Mouse (Mus musculus): ENCODE data around the gene Psmd11. TPM values are rescaled to one million over a fixed set of nuclear protein-coding genes. Genes with fewer than 3 reads are reported as not detected.

The Psmd11 gene
- polyA plus RNA-seq, 1 experiment from 2014 or later: 307 TPM

GRCm38 (mm10) chr11:80490831-80491230 lies 62.4 kb downstream of the Psmd11 start:
- Histone ChIP-seq H3K4me3 (ENCODE audit: low read depth, low read length) (no peak overlapping the region), H3K4me1 (ENCODE audit: control insufficient read depth, insufficient read depth, low read length) (peaks cover 10% of the 10 kb centered on the region; the same call in 1 of the 2 replicates), H3K4me2 (ENCODE audit: low read depth) (no peak overlapping the region), H3K36me3 (ENCODE audit: control insufficient read depth, insufficient read depth, low read length) (no peaks in the 10 kb centered on the region), H3K9me3 (ENCODE audit: control insufficient read depth, low read length) (no peaks in the 10 kb centered on the region), H3K27ac (ENCODE audit: low read depth, low read length) (no peak overlapping the region), H3K9ac (ENCODE audit: low read length) (no peak overlapping the region), H3K27me3 (ENCODE audit: control insufficient read depth, insufficient read depth, low read length) (no peaks in the 10 kb centered on the region)
- no peak for DNase-seq (ENCODE audit: low spot score)
- 82% methylated on average over 10 of the region's 10 CpGs for WGBS
- no peak for ATAC-seq (ENCODE audit: insufficient read depth, low FRiP score, low TSS enrichment)

GRCm38 (mm10) chr11:80493186-80493585 lies 64.8 kb downstream of the Psmd11 start:
- Histone ChIP-seq H3K4me3 (ENCODE audit: low read depth, low read length) (no peak overlapping the region), H3K4me2 (ENCODE audit: low read depth) (no peak overlapping the region), H3K36me3 (ENCODE audit: control insufficient read depth, insufficient read depth, low read length) (no peaks in the 10 kb centered on the region), H3K4me1 (ENCODE audit: control insufficient read depth, insufficient read depth, low read length) (peaks cover 10% of the 10 kb centered on the region), H3K9ac (ENCODE audit: low read length) (no peak overlapping the region), H3K27ac (ENCODE audit: low read depth, low read length) (no peak overlapping the region), H3K27me3 (ENCODE audit: control insufficient read depth, insufficient read depth, low read length) (no peaks in the 10 kb centered on the region), H3K9me3 (ENCODE audit: control insufficient read depth, low read length) (no peaks in the 10 kb centered on the region)
- WGBS: 93% methylated on average over 5 of the region's 5 CpGs
- DNase-seq (ENCODE audit: low spot score): no peak
- no peak for ATAC-seq (ENCODE audit: insufficient read depth, low FRiP score, low TSS enrichment)

GRCm38 (mm10) chr11:80494852-80495251 lies 66.4 kb downstream of the Psmd11 start:
- Histone ChIP-seq H3K36me3 (ENCODE audit: control insufficient read depth, insufficient read depth, low read length) (no peaks in the 10 kb centered on the region), H3K27me3 (ENCODE audit: control insufficient read depth, insufficient read depth, low read length) (no peaks in the 10 kb centered on the region), H3K4me3 (ENCODE audit: low read depth, low read length) (no peak overlapping the region), H3K27ac (ENCODE audit: low read depth, low read length) (no peak overlapping the region), H3K4me1 (ENCODE audit: control insufficient read depth, insufficient read depth, low read length) (peaks cover 14% of the 10 kb centered on the region), H3K9me3 (ENCODE audit: control insufficient read depth, low read length) (no peaks in the 10 kb centered on the region), H3K9ac (ENCODE audit: low read length) (no peak overlapping the region), H3K4me2 (ENCODE audit: low read depth) (no peak overlapping the region)
- ATAC-seq (ENCODE audit: insufficient read depth, low FRiP score, low TSS enrichment) (no peak), DNase-seq (ENCODE audit: low spot score) (no peak)
- WGBS: 79% methylated on average over 9 of the region's 9 CpGs

- WGBS: 81% methylated on average over 6 of the region's 6 CpGs
- no peak overlapping the region for H3K27ac ChIP-seq (ENCODE audit: low read depth, low read length)
- no peak overlapping the region for H3K4me2 ChIP-seq (ENCODE audit: low read depth)
- no peak for ATAC-seq (ENCODE audit: insufficient read depth, low FRiP score, low TSS enrichment)
- peaks cover 19% of the 10 kb centered on the region for H3K4me1 ChIP-seq (ENCODE audit: control insufficient read depth, insufficient read depth, low read length)
- no peaks in the 10 kb centered on the region for H3K27me3 ChIP-seq (ENCODE audit: control insufficient read depth, insufficient read depth, low read length)
- H3K36me3 ChIP-seq (ENCODE audit: control insufficient read depth, insufficient read depth, low read length): no peaks in the 10 kb centered on the region
- no peak overlapping the region for H3K9ac ChIP-seq (ENCODE audit: low read length)
- no peak for DNase-seq (ENCODE audit: low spot score)
- H3K9me3 ChIP-seq (ENCODE audit: control insufficient read depth, low read length): no peaks in the 10 kb centered on the region
- H3K4me3 ChIP-seq (ENCODE audit: low read depth, low read length): no peak overlapping the region
Observed at GRCm38 (mm10) chr11:80495972-80496371, 67.6 kb downstream of the Psmd11 start.

GRCm38 (mm10) chr11:80496640-80497039 lies 68.2 kb downstream of the Psmd11 start:
- Histone ChIP-seq H3K4me3 (ENCODE audit: low read depth, low read length) (no peak overlapping the region), H3K4me1 (ENCODE audit: control insufficient read depth, insufficient read depth, low read length) (peaks cover 19% of the 10 kb centered on the region), H3K36me3 (ENCODE audit: control insufficient read depth, insufficient read depth, low read length) (no peaks in the 10 kb centered on the region), H3K27me3 (ENCODE audit: control insufficient read depth, insufficient read depth, low read length) (no peaks in the 10 kb centered on the region), H3K9ac (ENCODE audit: low read length) (no peak overlapping the region), H3K9me3 (ENCODE audit: control insufficient read depth, low read length) (no peaks in the 10 kb centered on the region), H3K4me2 (ENCODE audit: low read depth) (no peak overlapping the region), H3K27ac (ENCODE audit: low read depth, low read length) (no peak overlapping the region)
- 75% methylated on average over 1 of the region's 1 CpGs for WGBS
- DNase-seq (ENCODE audit: low spot score) (no peak), ATAC-seq (ENCODE audit: insufficient read depth, low FRiP score, low TSS enrichment) (no peak)

GRCm38 (mm10) chr11:80497225-80497919 lies 69.0 kb downstream of the Psmd11 start:
- no peak for DNase-seq (ENCODE audit: low spot score)
- H3K9me3 ChIP-seq (ENCODE audit: control insufficient read depth, low read length): no peaks in the 10 kb centered on the region
- WGBS: 89% methylated on average over 10 of the region's 10 CpGs

GRCm38 (mm10) chr11:80498328-80499070 lies 70.1 kb downstream of the Psmd11 start:
- ATAC-seq (ENCODE audit: insufficient read depth, low FRiP score, low TSS enrichment) (no peak), DNase-seq (ENCODE audit: low spot score) (peak; percentile 36)
- Histone ChIP-seq H3K4me3 (ENCODE audit: low read depth, low read length) (no peak overlapping the region), H3K36me3 (ENCODE audit: control insufficient read depth, insufficient read depth, low read length) (no peaks in the 10 kb centered on the region), H3K4me1 (ENCODE audit: control insufficient read depth, insufficient read depth, low read length) (peaks cover 21% of the 10 kb centered on the region), H3K27me3 (ENCODE audit: control insufficient read depth, insufficient read depth, low read length) (no peaks in the 10 kb centered on the region), H3K4me2 (ENCODE audit: low read depth) (no peak overlapping the region), H3K9me3 (ENCODE audit: control insufficient read depth, low read length) (no peaks in the 10 kb centered on the region), H3K9ac (ENCODE audit: low read length) (no peak overlapping the region), H3K27ac (ENCODE audit: low read depth, low read length) (0 out of 2 replicates have a peak overlapping the region, but pooled peaks have one; percentile 34)
- WGBS: 53% methylated on average over 11 of the region's 11 CpGs

More at GRCm38 (mm10) chr11:80497225-80497919, 69.0 kb downstream of the Psmd11 start:
- no peak overlapping the region for H3K4me3 ChIP-seq (ENCODE audit: low read depth, low read length)
- no peak overlapping the region for H3K27ac ChIP-seq (ENCODE audit: low read depth, low read length)
- no peak for ATAC-seq (ENCODE audit: insufficient read depth, low FRiP score, low TSS enrichment)
- no peak overlapping the region for H3K9ac ChIP-seq (ENCODE audit: low read length)
- peaks cover 19% of the 10 kb centered on the region for H3K4me1 ChIP-seq (ENCODE audit: control insufficient read depth, insufficient read depth, low read length)
- no peak overlapping the region for H3K4me2 ChIP-seq (ENCODE audit: low read depth)
- H3K27me3 ChIP-seq (ENCODE audit: control insufficient read depth, insufficient read depth, low read length): no peaks in the 10 kb centered on the region
- no peaks in the 10 kb centered on the region for H3K36me3 ChIP-seq (ENCODE audit: control insufficient read depth, insufficient read depth, low read length)

GRCm38 (mm10) chr11:80499550-80499952 lies 71.1 kb downstream of the Psmd11 start:
- H3K9me3 ChIP-seq (ENCODE audit: control insufficient read depth, low read length): no peaks in the 10 kb centered on the region
- H3K4me2 ChIP-seq (ENCODE audit: low read depth): no peak overlapping the region
- WGBS: 66% methylated on average over 4 of the region's 4 CpGs
- H3K4me1 ChIP-seq (ENCODE audit: control insufficient read depth, insufficient read depth, low read length): peaks cover 30% of the 10 kb centered on the region
- no peak overlapping the region for H3K4me3 ChIP-seq (ENCODE audit: low read depth, low read length)
- DNase-seq (ENCODE audit: low spot score): no peak
- no peaks in the 10 kb centered on the region for H3K36me3 ChIP-seq (ENCODE audit: control insufficient read depth, insufficient read depth, low read length)
- H3K27ac ChIP-seq (ENCODE audit: low read depth, low read length): peak overlapping the region; percentile 41; the same call in 1 of the 2 replicates
- no peaks in the 10 kb centered on the region for H3K27me3 ChIP-seq (ENCODE audit: control insufficient read depth, insufficient read depth, low read length)
- no peak overlapping the region for H3K9ac ChIP-seq (ENCODE audit: low read length)
- no peak for ATAC-seq (ENCODE audit: insufficient read depth, low FRiP score, low TSS enrichment)

- H3K9me3 ChIP-seq (ENCODE audit: control insufficient read depth, low read length): no peaks in the 10 kb centered on the region
- H3K4me1 ChIP-seq (ENCODE audit: control insufficient read depth, insufficient read depth, low read length): peaks cover 35% of the 10 kb centered on the region
- H3K36me3 ChIP-seq (ENCODE audit: control insufficient read depth, insufficient read depth, low read length): no peaks in the 10 kb centered on the region
- DNase-seq (ENCODE audit: low spot score): no peak
- no peaks in the 10 kb centered on the region for H3K27me3 ChIP-seq (ENCODE audit: control insufficient read depth, insufficient read depth, low read length)
- H3K4me3 ChIP-seq (ENCODE audit: low read depth, low read length): no peak overlapping the region
- H3K27ac ChIP-seq (ENCODE audit: low read depth, low read length): peak overlapping the region; percentile 69
- H3K9ac ChIP-seq (ENCODE audit: low read length): no peak overlapping the region
- WGBS: 84% methylated on average over 6 of the region's 6 CpGs
- no peak overlapping the region for H3K4me2 ChIP-seq (ENCODE audit: low read depth)
- ATAC-seq (ENCODE audit: insufficient read depth, low FRiP score, low TSS enrichment): no peak
Observed at GRCm38 (mm10) chr11:80503281-80503680, 74.9 kb downstream of the Psmd11 start.

Measured in neural tube, embryonic 11.5 days (tissue).